Mouse (Mus musculus) telencephalon, adult 2 months (tissue): ENCODE measurements around the gene Tfcp2.

Experiments used
- DNase-seq: peaks from one replicate; pipeline ENCODE4 v3.0.0-alpha.2; 2011; ENCODE audit warnings: low read depth, low spot score

Tfcp2 gene

GRCm38 (mm10) chr15:100551326-100552307, at the start of gene Tfcp2:
Gene Tfcp2 (minus strand): TSS chr15:100552008.
- DNase-seq = peak; percentile 97

GRCm38 (mm10) chr15:100600696-100601272, 49.0 kb upstream of the Tfcp2 start:
- DNase-seq = no peak

DNA sequence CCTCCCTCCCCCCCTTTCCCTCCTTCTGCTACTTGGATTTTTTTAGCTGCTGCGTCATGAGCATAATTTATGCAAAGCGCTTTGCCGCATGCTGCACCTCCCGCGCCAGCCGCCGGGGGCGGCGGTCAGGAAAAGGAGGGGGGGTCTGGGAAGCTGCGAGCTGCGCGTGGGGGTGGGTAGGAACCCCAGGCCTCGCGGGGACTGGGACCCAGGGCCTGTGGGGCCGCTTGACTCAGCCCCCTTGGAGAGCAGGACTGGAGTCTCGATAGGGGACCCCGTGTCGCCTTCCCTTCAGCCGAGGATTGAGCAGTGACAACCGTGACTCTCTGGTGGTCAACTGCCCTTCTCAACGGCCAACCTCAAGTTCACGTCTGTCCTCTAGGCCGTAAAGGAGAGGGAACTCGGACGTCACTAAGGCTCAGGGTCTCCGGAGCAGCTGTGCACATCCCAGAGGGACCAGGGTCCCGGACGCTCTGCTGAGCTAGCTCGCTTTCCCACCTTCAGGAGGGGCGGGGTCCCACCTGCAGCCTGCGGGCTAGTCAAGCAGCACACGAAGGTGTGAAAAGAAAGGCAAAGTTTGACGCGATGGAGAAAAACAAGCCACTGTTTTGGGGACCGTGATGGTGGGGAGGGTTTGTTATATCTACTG, 48.4 kb upstream of the Tfcp2 start:
- peak; percentile 73 for DNase-seq

- DNase-seq = no peak
These were observed 47.7 kb upstream of the Tfcp2 start, which contains the start of gene Pou6f1 for GRCm38 (mm10) chr15:100599276-100600046. Gene Pou6f1 (minus strand): TSS chr15:100599984.

DNA sequence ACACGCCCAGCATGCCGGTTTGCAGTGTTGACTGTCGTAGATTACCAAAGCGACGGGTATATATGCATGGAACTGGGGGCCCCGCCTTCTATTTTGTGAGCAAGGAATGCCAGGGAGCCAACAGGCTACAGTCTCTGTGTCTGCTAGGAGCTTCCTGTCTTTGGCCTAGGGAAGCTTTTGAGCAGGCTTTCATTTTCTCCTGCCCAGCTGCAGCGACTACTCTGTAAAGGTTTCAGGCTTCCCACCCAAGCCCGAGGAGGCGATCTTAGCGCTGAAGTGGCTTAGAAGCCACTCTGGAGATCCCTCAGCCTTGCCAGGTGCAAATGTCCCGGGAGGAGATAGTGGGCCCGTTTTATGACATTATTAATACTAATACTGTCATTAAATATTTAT, 47.1 kb upstream of the Tfcp2 start:
- no peak for DNase-seq

DNA sequence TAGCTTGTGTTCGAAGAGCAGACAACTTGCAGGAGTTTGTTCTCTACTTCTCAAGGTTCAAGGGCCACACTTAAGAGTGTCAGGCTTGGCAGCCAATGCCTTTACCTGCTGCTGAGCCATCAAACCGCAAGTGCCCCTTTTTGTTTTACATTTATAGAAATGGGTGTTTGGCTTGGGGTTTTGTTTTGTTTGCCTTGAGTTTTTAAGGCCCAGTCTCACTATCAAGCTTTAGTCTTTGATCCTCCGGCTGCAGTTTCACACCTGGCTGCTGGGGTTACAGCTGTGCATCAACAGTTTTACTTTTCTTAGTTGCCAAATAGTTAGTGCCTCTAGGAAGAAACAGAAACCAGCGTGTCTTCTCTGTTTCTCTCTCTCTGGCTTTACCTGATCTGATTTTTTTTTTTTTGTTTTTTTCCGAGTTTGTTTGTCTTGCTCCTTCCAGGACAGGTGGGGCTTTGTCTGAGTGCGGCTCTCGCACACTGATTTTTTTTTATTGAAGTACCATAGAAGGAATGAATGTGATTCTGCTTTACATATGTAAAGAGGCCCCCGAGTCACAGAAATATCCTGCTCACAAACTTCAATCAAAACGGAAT, 46.6 kb upstream of the Tfcp2 start:
- no peak for DNase-seq

GRCm38 (mm10) chr15:100592817-100593216, 41.0 kb upstream of the Tfcp2 start:
- no peak for DNase-seq

DNA sequence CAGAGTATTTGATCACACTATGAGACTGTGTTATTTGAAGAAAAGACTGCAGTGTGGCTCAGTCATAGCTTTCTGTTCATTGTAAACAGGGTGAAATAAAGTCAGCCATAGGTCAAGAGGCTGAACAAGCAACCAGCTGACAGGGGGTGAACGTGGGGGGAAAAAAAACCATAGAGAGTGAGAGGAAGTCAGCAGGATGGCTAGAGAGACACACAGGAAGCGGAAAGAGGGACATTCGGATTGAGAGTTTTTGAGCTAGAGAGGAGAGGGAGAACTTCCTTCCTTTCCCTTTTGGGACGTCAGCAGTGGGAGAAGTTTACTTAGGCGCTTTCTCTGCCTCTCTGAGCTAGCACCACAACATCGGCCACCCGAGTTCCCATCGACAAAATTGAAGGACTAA, 38.6 kb upstream of the Tfcp2 start:
- DNase-seq = no peak

- DNase-seq = no peak
These were observed 36.5 kb upstream of the Tfcp2 start for GRCm38 (mm10) chr15:100588297-100588696.

- no peak for DNase-seq
These were observed 35.4 kb upstream of the Tfcp2 start for GRCm38 (mm10) chr15:100587166-100587565.

DNA sequence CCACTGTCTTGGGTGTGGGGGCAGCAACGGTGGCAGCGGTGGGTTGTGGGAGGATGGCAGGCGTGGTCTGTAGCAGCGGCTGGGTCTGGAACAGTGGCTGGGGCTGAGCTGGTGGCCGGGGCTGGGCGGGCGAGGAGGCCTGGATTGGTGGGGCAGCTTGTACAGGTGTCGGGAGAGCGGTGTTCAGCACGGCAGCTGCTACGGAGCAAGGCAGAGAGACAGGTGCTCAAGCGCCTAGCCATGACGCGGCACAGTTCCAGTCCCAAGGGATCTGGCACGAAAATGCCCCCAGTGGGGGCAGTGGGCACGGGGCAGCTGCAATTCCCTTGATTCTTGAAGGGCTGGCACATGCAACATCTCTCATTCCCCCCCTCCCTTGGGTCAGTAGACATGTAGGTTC, 34.1 kb upstream of the Tfcp2 start:
- no peak for DNase-seq

GRCm38 (mm10) chr15:100580108-100580507, 28.3 kb upstream of the Tfcp2 start:
- no peak for DNase-seq

GRCm38 (mm10) chr15:100577972-100578371, 26.2 kb upstream of the Tfcp2 start:
- DNase-seq = no peak

- no peak for DNase-seq
These were observed 25.0 kb upstream of the Tfcp2 start for GRCm38 (mm10) chr15:100576810-100577209.

- DNase-seq = no peak
These were observed 24.6 kb upstream of the Tfcp2 start for GRCm38 (mm10) chr15:100576392-100576791.

DNA sequence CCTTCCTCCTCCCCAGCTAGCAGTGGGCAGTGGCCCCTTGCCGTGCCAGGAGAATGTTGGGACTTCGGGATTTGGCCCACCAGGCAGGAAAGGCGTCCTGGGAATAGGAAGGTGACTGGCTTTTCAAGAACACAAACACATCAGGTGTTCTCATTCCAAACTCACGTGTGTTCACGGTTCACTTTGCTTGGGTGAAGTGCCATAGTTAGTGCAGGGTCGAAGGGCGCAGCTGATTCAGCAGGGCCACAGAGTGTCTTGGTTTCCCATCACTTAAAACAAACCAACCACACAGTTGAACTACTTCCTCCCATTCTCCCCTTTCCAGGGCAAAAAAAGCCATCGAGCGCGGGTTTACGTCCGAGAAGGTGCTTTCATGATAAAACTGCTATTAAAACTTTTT, 23.6 kb upstream of the Tfcp2 start:
- no peak for DNase-seq

DNA sequence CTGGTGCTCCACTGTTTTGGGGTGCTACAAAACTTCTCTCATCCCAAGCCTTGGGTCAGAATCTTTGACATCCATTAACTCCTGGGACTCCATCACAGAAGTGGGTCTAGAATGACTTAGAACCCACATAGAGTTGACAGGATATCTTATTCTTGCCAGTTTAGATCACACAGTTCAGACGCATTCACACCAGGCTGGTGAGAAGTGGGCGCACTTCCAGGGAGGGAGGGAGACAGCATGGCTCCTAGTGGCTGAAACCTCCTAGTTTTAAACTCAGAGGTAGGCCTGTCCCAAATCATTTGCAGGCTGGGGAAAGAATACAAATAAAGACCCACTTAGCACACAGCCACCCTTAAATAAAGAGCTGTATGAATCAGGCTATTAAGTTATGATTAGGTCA, 22.6 kb upstream of the Tfcp2 start:
- no peak for DNase-seq

DNA sequence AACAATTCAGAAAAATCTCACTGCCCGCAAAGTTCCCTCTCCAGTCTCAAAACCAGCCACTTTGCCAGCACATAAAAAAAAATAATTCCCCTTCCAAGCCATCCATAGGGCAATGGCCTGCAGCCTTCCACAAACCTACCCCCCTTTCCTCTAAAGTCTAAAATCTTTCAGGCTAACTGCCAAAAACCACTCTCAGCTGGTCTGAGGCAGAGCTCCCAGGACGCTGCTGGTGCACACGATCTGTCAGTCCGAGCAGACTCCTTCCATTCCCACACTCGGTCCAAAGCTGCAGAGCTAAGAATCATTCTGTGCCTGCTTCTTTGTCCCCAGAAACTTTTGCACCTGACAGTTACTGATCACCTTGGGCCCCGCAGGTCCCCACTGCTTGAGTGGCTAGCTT, 22.1 kb upstream of the Tfcp2 start:
- no peak for DNase-seq

- no peak for DNase-seq
These were observed 17.4 kb upstream of the Tfcp2 start for GRCm38 (mm10) chr15:100569239-100569638.

DNA sequence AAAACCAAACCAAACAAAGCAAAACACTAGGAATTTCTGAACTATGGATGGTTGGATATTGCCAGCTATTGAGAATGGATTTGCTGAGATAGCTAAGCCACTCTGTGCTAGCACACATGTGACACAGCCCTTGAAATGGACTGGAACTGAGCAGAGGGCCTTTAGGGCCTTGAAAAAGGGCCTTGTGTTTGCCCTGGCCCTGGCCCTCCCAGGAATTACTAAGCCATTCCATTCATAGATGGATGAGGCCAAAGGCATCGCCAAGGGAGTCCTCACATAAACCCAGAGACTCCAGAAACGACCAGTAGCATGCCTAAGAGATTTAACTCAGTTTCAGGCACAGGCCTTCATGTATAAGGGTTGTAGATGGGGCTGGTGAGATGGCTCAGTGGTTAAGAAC, 14.7 kb upstream of the Tfcp2 start:
- no peak for DNase-seq

DNA sequence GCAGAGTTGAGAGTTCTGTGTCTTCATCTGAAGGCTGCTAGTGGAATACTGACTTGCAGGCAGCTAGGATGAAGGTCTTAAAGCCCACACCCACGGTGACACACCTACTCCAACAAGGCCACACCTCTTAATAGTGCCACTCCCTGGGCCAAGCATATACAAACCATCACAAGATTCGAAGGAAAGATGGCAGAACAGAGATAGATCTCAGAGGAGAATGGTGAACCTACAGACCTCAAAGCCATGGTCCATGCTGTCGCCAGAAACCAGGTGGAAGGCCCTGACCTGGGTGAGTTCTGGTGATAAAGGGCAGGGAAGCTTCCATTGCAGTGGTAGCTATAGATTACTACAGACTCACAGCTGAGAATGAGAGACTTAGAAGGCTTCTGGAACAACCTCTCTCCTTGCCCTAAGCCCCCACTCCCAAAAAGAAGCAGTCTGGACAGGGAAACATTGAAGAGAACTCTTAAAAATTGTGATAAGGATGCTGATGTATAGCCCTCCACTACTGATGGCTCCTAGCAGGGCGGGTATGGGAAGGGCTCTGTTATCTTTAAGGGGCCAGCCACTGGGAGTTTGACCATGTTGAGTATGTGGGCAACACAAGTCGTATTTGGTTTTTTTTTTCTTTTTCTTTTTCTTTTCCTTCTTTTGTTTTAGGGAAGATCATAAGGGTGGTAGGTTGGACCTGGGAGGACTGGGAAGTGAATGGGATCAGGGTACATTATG, 6.1 kb upstream of the Tfcp2 start:
- no peak for DNase-seq
